Mouse (Mus musculus): ENCODE results near the gene Pcbp2.
A peak's percentile ranks its signal among the peaks of the same experiment; 100 is the strongest.

The Pcbp2 gene

GRCm38 (mm10) chr15:102470183-102470604, at the start of gene Pcbp2:
Gene Pcbp2, plus strand, starts transcription at chr15:102470539.
- peak; percentile 94 for DNase-seq (ENCODE audit: low read depth)

GRCm38 (mm10) chr15:102420986-102421385, 49.4 kb upstream of the Pcbp2 start:
- DNase-seq (ENCODE audit: low read depth), result no peak

GRCm38 (mm10) chr15:102421437-102421836, 48.9 kb upstream of the Pcbp2 start:
- DNase-seq (ENCODE audit: low read depth), result peak; percentile 65

GRCm38 (mm10) chr15:102423602-102424240, 46.6 kb upstream of the Pcbp2 start:
- DNase-seq (ENCODE audit: low read depth), result no peak

- no peak for DNase-seq (ENCODE audit: low read depth)
Observed at GRCm38 (mm10) chr15:102424657-102425056, 45.7 kb upstream of the Pcbp2 start.

DNA sequence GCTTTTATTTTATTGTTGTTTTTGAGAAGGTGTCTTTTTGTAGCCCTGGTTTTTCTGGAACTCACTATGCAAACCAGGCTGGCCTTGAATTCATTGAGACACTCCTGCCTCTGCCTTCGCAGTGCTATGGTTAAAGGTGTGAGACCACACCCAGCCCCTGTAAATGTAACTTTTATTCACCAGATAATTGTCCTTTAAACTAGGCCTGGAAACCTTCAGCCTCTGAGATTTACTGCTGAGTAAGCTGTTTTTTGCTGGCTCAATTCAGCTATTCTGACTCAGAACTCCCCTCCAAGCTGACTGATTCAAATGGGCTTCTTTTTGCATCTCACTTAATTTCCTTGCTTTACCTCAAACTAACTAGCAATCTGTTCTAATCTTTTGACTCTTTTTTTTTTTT, 43.4 kb upstream of the Pcbp2 start:
- no peak for DNase-seq (ENCODE audit: low read depth)

GRCm38 (mm10) chr15:102432046-102432445, 38.3 kb upstream of the Pcbp2 start:
- no peak for DNase-seq (ENCODE audit: low read depth)

DNA sequence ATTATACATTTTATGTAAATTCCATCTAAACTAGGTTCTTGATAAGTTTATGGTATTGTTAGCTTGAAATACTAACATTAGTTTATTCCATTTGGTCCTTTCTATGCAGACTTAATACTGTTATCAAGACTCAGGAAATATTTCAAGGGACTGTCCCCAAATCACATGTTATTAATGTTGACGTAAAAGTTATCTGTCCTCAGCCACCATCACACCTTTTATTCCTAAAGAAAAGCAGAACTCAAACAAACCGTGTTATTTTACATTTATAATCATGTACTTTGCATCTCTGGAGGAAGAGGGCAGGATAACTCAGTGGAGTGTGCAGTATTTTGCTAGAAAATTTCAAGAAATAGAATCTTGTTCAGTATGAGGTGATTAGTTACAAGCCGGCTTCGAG, 37.2 kb upstream of the Pcbp2 start:
- DNase-seq (ENCODE audit: low read depth), result no peak

DNA sequence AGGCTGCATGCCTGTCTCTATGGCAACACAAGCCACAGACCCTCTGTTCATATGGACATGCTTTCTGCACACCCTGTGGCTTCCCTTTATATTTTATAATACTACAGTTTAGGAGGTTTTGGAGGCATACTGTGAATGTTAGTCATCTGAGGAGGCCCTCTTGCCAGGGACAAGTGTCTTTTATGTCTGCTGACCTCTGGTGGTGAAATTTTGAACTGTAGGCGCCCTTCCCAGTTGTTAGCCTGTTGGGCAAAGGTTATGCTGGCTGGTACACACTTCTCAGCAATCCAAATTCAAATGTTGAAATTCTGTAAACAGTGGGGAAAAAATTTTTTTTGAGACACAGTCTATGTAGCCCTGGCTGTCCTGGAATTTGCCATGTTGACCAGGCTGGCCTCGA, 27.8 kb upstream of the Pcbp2 start:
- DNase-seq (ENCODE audit: low read depth), result peak; percentile 76

DNA sequence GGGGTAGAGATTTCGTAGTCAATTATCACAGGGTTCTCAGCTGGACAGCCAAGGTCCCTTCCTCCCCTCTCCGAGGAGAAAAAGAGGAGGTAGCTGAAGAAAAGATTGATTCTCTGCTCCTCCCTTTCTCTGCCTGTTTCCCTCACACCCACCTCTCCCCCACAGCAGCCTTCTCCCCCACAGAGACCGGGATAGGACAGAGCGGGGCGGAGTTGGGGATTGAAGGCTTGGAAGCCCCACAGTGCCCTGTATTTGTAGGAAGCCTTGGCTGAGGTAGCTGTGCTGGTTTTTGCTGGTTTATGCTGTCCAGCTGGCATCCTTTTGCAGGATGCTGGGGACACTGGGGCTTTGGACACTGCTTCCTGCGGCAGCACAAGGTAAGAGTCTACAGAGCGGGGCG, 25.2 kb upstream of the Pcbp2 start, which contains the start of gene Amhr2:
Gene Amhr2 (plus strand): TSS at position 222 of the 400 bp plus-strand sequence.
- DNase-seq (ENCODE audit: low read depth), result no peak

DNA sequence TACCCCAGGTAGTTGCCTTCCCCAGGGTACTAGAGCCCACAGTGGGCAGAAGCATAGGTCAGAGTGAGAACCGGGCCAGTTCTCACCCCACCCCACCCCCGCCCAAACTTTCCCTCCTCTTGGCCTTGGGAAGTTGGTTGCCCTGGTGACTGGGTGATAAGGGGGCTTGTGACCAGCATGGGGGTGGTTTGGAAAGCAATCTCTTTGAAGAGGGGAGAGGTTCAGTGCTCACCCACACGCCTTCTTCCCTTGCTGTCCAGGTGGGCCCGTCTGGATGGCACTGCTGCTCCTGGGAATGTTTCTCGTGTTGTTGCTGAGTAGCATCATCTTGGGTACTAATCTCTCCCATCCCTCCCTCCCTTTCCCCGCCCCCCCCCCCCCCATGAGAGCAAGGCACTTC, 23.9 kb upstream of the Pcbp2 start:
- DNase-seq (ENCODE audit: low read depth), result no peak

GRCm38 (mm10) chr15:102449366-102449765, 21.0 kb upstream of the Pcbp2 start:
- no peak for DNase-seq (ENCODE audit: low read depth)

GRCm38 (mm10) chr15:102450928-102451327, 19.4 kb upstream of the Pcbp2 start:
- DNase-seq (ENCODE audit: low read depth), result no peak

GRCm38 (mm10) chr15:102451666-102452430, 18.5 kb upstream of the Pcbp2 start:
- no peak for DNase-seq (ENCODE audit: low read depth)

DNA sequence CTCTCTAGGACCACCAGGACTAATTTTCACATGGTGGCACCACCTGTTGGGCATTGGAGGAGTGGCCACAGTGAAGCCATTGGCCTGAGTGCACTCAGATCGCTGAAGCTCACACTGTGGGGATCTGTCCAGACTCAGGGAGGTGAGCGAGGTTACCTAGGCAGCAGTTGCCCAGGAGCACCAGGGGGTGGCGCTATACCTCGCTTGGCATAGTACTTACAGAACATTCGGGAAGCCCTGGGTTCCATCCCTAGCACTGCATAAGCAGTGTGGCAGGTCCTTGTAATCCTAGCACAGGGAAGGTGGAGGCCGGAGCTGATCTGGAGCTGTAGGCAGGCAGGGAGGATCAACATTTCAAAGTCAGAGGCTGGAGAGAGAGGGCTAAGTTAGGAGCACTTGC, 14.3 kb upstream of the Pcbp2 start:
- no peak for DNase-seq (ENCODE audit: low read depth)

- DNase-seq (ENCODE audit: low read depth), result no peak
Observed at GRCm38 (mm10) chr15:102458050-102458736, 12.1 kb upstream of the Pcbp2 start.

- peak; percentile 92 for DNase-seq (ENCODE audit: low read depth)
Observed at GRCm38 (mm10) chr15:102458904-102459317, 11.4 kb upstream of the Pcbp2 start, which contains the start of gene Prr13. Gene Prr13, plus strand, starts transcription at chr15:102459028.

- DNase-seq (ENCODE audit: low read depth), result no peak
Observed at GRCm38 (mm10) chr15:102459381-102459780, 11.0 kb upstream of the Pcbp2 start.

DNA sequence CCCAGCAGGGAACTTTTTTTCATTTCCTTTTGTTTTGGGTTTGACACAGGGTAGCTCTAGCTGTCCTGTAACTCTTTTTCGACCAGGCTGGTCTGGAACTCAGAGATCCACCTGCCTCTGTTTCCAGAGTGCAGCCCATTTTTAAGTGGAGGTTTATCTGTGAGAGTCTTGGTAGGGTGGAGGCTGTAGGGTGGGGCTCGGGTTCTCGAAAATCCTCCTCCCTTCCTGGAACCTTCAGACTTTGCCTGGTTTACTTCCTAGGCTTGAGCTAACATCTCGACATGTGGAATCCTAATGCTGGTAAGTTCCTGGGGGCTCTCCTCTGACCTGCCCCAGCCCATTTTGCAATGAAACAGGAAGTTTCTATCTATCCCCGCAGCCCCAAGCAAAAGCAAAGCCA, 10.5 kb upstream of the Pcbp2 start:
- DNase-seq (ENCODE audit: low read depth), result no peak

GRCm38 (mm10) chr15:102460409-102460808, 9.9 kb upstream of the Pcbp2 start:
- no peak for DNase-seq (ENCODE audit: low read depth)

GRCm38 (mm10) chr15:102460971-102461370, 9.4 kb upstream of the Pcbp2 start:
- no peak for DNase-seq (ENCODE audit: low read depth)

GRCm38 (mm10) chr15:102461430-102462075, 8.8 kb upstream of the Pcbp2 start:
- no peak for DNase-seq (ENCODE audit: low read depth)
